Mouse (Mus musculus) central nervous system, embryonic 11.5 days (tissue): Measurements from ENCODE around the gene Nup88. TPM values are rescaled to one million over a fixed set of nuclear protein-coding genes. Genes with fewer than 3 reads are reported as not detected.

Source experiments
- polyA plus RNA-seq: library from polyadenylated mRNA; depleted of rRNA; stranded (reverse); fragments of >200 nt; gene quantifications from 2 replicates; pipeline ENCODE4 v1.2.3, GENCODE M21; 2012; rRNA removed

Gene Nup88
- 136 and 205 TPM in 2 replicates for polyA plus RNA-seq

DNA sequence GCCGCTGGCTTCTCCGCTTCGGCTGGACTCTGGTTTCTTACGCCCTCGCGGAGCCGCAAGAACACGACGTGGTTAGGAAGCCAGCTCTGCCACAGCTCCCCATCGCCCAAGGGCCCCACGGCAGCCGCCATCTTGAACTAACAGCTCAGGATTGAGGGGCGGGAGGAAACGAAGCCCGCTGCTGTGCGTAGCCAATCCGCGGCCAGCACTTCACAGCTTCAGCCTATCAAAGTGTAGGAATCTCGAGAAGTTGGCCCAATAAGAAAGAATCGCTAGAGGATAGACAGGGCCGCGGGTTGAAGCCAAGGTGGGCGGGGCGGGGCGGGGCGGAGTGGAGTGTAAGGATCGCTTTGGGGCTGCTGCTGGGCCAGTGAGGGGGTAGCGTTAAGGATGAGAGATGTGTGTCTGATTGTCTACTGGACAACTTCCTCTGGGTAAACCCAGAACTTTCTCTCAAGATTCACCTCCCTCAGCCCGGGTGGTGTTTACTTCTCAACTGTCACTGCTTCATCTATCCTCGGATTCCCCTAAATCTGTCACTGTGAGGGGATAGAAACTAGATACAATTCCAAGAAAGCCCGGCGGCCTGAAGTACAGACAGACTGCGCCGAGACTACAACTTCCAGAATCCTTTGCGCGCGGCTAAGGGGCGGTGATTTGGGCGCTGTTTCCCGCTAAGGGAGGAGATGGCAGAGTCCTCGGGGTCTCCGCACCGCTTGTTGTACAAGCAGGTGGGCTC is at the start of gene Nup88, which contains the start of gene Rpain:
Gene Nup88 (minus strand): TSS at position 153 of the 739 bp plus-strand sequence.
Gene Rpain (plus strand): TSS at position 393 of the 739 bp plus-strand sequence.

GRCm38 (mm10) chr11:71004316-71004773 is 34.6 kb upstream of the Nup88 start, which contains the start of gene Dhx33:
Gene Dhx33 (minus strand): TSS chr11:71004437.

DNA sequence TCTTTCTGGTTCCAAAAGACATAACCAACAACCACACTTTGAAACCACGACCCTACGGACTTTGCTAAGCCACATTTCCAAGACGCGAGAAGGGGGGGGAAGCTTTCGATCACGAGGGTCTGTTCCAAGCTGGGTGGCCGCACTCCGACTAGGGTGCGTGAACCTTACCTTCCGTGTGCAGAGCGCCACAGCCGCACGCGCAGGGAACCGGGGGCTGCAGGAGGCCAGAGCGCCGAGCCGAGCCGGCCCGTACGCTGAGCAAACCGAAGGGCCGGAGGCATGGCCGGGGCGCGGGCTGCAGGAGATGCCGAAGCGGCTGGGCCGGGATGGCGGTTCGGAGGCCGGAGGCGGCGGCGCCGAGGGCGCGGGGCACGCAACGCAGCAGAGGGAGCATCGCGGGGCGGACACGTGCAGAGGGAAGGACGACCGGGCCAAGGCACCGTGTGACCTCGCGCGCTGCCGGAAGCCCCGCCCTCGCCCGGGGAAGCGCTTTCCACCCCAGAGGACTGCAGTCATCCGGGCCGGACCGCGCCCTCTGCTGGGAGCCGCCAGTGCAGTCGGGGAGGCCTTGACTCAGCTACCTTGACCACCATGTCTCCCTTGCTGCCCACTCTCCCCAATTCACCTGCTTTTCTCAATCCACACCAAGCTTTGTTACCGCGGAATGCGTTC is 12.9 kb upstream of the Nup88 start, which contains the start of gene C1qbp:
Gene C1qbp (minus strand): TSS at position 470 of the 672 bp plus-strand sequence.

Other genes starting within 250 kb of the Nup88 start
- gene Zfp3, start 205.8 kb downstream of the Nup88 start, polyA plus RNA-seq: 4.8 and 5.2 TPM in 2 replicates
- 0.05 TPM in 1 of 2 replicates, not detected in the other for gene Scimp, start 157.4 kb downstream of the Nup88 start, polyA plus RNA-seq
- gene Rabep1, start 125.2 kb downstream of the Nup88 start, polyA plus RNA-seq: 19.7 and 22.9 TPM in 2 replicates
- 65.4 and 101 TPM in 2 replicates for gene Rpain, start 240 bp upstream of the Nup88 start, polyA plus RNA-seq
- 156 and 169 TPM in 2 replicates for gene C1qbp, start 13.1 kb upstream of the Nup88 start, polyA plus RNA-seq
- 19.2 and 29.2 TPM in 2 replicates for gene Dhx33, start 34.5 kb upstream of the Nup88 start, polyA plus RNA-seq
- 37.1 and 38.8 TPM in 2 replicates for gene Mis12, start 49.6 kb upstream of the Nup88 start, polyA plus RNA-seq
- gene Derl2, start 49.9 kb upstream of the Nup88 start, polyA plus RNA-seq: 17.4 and 27.6 TPM in 2 replicates
- 196 and 211 TPM in 2 replicates for gene 6330403K07Rik, start 63.5 kb upstream of the Nup88 start, polyA plus RNA-seq
- 0.04 TPM in 2 replicates for gene Nlrp1a, start 174.7 kb upstream of the Nup88 start, polyA plus RNA-seq